Mouse (Mus musculus) 3134 (cell line): ENCODE data around the gene Hfe2.
"Not testable (repeated sequence)": the region's sequence is repeated elsewhere in the genome, so short reads cannot be mapped to it uniquely, and the experiment has no call there.

Experiments used
- DNase-seq: peaks from one replicate; pipeline ENCODE4 v3.0.0-alpha.2; 2011; ENCODE audit warnings: low spot score; ENCODE audit not compliant: insufficient read length; ENCODE audit errors: extremely low read depth

Gene Hfe2

DNA sequence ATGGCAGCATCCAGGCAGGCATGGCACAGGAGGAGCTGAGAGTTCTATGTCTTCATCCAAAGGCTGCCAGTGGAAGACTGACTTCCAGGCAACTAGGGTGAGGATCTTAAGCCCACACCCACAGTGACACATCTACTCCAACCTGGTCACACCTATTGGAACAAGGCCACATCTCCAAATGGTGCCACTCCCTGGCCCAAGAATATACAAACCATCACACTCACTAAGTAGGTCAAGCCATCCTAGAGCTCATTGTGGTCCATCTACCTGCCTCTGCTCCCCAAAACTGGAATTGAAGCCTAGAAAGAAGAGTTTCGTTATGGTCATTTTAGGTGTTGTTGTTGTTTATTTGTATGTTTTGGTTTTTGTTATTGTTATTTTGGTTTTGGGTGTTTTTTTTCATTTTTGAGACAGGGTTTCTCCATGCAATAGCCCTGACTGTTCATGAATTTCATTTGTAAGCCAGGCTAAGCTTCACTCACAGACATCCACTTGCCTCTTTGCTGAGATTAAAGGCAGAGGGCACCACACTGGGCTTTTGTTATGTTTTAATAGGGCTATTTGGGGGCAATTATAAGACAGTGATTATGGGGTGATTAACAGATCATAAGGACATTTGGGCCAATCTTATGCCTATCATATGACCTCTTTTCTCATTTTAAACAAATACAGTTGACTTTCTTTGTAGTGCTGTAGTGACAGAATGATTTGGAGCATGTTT lies 29.3 kb upstream of the Hfe2 start:
- no peak for DNase-seq

DNA sequence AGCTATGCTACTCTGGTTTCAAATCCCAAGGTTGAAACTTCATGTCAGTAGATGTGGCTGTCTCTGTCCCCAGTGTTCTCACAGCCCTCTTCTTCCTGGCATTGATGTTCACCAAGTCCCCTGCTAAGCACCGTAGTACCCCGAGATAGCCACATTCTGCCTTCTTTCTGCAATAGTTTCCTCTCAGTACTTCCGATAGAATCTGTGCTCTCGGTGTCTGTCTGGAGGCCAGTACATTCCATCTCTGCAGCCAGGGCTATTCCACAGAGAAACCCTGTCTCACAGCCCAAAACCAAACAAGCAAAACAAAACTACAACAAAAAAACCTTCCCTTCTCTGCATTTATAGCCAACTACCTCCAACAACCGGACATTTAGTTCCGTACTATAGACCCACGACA lies 28.8 kb upstream of the Hfe2 start:
- no peak for DNase-seq

GRCm38 (mm10) chr3:96496620-96497275 lies 28.2 kb upstream of the Hfe2 start:
- not testable (repeated sequence) for DNase-seq

DNA sequence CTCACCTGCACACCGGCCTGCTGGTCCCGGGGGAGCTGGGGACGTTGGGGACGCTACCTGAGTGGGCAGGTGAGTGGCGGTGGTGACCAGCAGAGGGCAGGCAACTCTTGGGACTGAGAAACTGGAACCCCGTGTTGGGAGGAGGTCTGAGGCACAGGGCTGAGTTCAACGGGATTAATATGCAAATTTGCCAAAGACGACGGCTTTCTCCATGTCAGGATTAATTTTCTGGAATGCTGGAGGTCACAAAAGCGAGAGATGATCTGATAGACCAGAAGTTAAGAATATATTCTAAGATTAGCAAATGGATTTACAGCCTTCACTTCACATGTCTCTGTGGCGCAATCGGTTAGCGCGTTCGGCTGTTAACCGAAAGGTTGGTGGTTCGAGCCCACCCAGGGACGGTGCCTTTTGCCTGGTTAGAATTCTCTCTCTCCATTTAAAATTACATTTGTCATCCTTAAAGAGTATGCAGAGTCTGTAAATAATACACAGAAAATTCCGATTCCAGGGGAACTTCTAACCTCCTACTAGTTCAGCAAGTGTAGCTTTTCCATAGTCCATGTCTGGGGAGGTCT lies 27.4 kb upstream of the Hfe2 start:
- DNase-seq: peak; percentile 82

DNA sequence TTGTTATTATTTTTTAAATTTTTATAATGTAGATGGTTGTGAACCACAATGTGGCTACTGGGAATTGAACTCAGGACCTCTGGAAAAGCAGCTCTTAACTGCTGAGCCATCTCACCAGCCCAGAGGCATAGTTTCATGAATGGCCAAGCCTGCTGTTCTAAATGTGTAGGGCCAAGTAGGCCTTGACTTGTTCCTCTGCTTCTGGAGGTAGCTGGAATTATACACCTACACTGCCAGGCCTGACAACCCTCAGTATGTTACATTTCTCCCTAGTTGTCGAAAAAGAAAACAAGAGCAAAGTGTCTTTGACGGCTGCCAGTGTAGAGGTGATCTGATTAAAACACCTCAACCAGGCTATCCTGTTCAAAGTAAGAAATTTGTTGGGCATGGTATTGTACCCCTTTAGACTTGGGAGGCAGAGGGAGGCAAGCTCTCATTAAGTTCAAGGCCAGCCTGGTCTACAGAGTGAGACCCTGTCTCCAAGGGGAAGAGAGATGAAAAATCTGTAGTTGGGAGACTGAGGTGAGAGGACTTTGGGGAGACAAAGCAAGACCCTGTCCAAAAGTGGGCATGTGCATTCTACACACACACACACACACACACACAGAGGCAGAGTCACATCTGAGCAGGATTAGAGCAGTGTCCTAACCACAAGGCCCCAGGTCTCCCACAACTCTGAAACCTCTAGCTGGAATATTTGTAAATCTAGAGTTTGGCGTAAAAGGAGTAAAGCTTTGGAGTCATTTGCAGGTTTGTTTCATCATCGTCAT lies 26.3 kb upstream of the Hfe2 start:
- peak; percentile 37 for DNase-seq

GRCm38 (mm10) chr3:96499481-96500288 lies 25.3 kb upstream of the Hfe2 start:
- peak; percentile 89 for DNase-seq

- peak; percentile 89 for DNase-seq
Observed at GRCm38 (mm10) chr3:96500289-96500621, 24.7 kb upstream of the Hfe2 start.

- DNase-seq: no peak
Observed at GRCm38 (mm10) chr3:96500691-96501265, 24.2 kb upstream of the Hfe2 start.

DNA sequence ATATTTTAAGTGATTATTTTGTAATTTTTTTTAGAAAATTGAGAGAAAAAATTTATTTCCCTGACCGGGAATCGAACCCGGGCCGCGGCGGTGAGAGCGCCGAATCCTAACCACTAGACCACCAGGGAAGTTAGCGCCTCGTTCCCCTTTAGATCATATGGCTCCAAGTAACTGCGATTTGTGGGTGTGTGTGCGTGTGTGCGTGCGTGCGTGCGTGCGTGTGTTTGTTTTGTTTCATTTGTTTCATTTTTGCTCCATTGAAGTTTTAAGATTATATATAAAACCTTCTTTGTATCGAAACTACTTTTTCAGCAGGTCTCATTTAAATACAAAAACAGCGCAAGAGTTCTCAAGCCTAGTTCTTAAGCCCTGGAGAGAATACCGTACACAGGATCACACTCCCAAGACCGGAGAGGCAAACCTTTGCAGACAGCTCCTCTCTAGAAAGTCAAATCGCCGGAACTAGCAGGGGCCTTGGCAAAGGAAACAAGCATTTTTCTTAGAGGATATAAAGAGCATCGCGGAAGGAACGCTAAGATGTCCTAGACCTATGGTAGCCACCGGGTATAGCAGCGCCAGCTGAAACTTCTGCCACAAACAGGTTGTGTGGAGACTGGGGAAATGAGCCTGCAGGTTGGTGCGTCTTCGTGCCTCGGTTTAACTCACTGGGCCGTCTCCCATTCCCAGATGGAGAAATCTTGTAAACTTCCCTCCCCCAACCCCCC lies 23.4 kb upstream of the Hfe2 start:
- DNase-seq: peak; percentile 73

- peak; percentile 27 for DNase-seq
Observed at GRCm38 (mm10) chr3:96502181-96503082, 22.5 kb upstream of the Hfe2 start.

DNA sequence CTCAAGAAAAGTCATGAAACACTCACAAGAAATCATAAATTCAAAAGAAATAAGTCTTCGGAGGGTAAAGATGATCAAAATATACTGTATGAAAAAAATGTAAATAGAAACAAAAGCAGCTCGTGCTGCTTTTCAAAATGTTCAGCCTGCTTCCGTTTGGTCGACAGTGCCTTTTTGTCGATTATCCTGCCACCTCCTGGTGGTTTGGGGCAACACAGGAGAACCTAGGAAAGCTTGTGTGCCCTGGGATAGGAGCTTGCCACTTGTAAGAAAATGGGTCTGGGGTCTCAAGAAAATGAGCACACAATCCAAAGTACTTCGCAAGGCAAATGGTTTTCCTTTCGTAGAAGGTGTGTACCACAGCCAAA lies 21.9 kb upstream of the Hfe2 start:
- DNase-seq: peak; percentile 49

DNA sequence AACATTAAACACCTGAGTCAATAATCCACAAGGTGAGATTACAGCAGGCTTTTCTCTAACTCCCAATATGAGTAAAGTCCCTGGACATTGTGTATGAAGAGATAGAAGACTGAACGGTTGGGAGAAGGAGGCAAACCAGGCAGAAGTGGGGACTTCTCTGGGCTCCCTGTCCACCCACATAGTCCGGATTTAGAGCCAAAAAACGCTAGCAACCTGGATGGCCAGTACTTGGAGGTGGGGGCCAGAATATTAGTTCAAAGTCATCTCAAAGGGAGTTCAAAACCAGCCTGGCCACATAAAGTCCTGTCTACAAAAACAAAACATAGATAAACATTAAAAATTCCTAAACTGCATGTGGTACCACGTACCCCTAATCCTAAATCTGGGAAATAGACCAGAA lies 21.0 kb upstream of the Hfe2 start:
- no peak for DNase-seq

- no peak for DNase-seq
Observed at GRCm38 (mm10) chr3:96504931-96505330, 20.0 kb upstream of the Hfe2 start.

DNA sequence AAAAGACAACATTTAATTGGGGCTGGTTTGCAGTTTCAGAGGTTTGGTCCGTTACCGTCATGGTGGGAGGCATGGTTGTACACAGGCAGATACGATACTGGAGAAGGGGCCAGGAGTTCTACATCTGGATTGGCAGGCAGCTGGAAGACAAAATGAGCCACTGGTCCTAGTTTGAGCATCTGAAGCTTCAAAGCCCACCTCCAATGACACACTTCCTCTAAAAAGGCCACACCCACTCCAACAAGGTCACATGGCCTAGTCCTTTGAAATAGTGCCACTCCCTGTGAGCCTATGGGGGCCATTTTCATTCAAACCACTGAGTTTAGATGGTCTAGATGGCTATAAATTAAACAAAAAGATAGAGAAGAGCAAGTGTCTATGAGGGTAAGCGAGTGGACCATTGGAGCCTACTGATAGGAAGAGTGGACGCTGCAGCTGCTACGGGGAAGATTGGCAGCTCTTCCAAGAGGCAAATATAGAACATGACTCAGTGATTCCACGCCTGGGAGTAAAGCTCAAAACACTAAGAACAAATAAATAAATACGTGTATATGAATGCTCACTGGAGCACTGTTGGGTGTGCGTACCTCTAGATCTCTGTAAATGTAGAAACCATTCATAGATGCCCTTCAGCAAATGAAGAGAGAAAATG lies 18.4 kb upstream of the Hfe2 start:
- DNase-seq: peak; percentile 19

GRCm38 (mm10) chr3:96507966-96508365 lies 17.0 kb upstream of the Hfe2 start:
- not testable (repeated sequence) for DNase-seq

GRCm38 (mm10) chr3:96520171-96520570 lies 4.8 kb upstream of the Hfe2 start:
- no peak for DNase-seq

DNA sequence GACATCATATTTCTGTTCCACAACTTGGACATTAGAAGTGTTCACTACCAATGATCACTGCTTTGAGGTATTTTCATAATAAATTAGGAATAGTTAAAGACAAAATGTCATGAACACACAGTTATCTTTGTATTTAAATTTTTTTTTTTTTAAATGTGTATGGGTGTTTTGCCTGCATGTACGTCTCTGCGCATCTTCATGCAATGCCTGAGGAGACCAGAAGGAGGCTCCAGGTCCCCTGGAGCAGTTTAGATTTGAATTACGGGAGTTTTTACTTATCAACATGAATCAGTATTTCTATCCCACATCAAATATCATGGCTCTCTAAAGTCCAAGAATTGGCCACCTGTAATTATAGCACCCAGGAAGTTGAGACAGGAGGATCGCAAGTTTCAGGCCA lies 2.8 kb upstream of the Hfe2 start:
- no peak for DNase-seq
